Mouse (Mus musculus) bone marrow macrophage, adult 2 months (primary cell): ENCODE measurements around the gene Itpr1. TPM values are rescaled to one million over a fixed set of nuclear protein-coding genes. Genes with fewer than 3 reads are reported as not detected.

Experiments
- H3K27ac ChIP-seq: 2 replicates; pipeline ENCODE4 v1.5.1; 2012; ENCODE audit warnings: low read depth, low read length; ENCODE audit not compliant: insufficient read depth
- H3K4me1 ChIP-seq: 2 replicates; pipeline ENCODE4 v1.6.1; 2012; ENCODE audit warnings: low read length; ENCODE audit not compliant: control insufficient read depth, insufficient read depth
- H3K4me3 ChIP-seq: 2 replicates; pipeline ENCODE4 v1.5.1; 2012; ENCODE audit warnings: mild to moderate bottlenecking, low read length, moderate library complexity; ENCODE audit not compliant: insufficient read depth
- CTCF ChIP-seq: IDR thresholded peaks from 2 replicates; pipeline ENCODE4 v1.5.1; 2012; ENCODE audit warnings: low read depth, mild to moderate bottlenecking, low read length, moderate library complexity
- POLR2A ChIP-seq: IDR thresholded peaks from 2 replicates; pipeline ENCODE4 v1.6.1; 2012; ENCODE audit warnings: mild to moderate bottlenecking, low read depth, low read length, borderline replicate concordance
- polyA plus RNA-seq: library from polyadenylated mRNA; stranded (reverse); fragments of >200 nt; gene quantifications from 2 replicates; pipeline ENCODE4 v1.2.4, GENCODE M21; 2012; ENCODE audit not compliant: missing spikeins, insufficient read depth, insufficient read length

Gene Itpr1
- polyA plus RNA-seq, 1 experiment: 10.9 TPM

DNA sequence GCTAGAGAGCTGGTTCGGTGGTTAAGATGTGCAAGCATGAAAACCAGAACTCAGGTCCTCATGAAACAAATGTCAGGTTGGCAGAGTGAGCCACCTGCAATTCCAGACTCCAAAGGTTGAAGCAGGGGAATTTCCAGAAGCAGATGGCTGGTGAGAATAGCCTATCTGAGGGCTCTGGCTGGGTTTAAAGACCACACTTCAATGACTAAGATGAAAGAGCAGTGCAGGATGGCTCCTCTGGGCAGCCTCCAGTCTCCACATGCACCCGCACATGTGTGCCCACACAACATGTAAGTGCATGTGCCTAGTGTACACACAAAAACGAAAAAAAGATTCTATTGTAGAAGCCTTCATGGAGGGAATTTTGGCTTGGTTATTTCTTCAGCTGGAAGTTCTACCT is 375.5 kb downstream of the Itpr1 start:
- TF ChIP-seq CTCF (no peak), POLR2A (no peak)
- H3K4me1 ChIP-seq: no peaks in the 10 kb centered on the region
- no peak overlapping the region for H3K27ac ChIP-seq
- no peak overlapping the region for H3K4me3 ChIP-seq

DNA sequence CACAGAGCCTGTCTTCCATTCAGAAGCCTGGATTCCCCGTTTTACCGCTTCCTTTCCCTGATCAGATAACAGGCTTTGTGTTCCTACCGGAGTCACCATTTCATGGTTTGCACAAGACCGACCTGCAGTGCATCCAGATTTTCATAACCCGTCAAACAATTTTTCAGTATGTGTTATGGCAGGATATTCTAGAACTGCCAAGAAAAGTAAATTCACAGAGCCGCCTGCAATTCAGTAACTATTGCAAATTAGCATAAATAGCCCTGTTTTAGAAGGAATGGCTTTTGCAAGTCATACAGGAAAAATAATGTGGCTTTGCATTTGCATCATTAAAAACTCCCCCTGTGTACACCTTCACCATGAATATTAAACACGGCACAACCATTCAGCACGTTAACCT is 379.3 kb downstream of the Itpr1 start:
- TF ChIP-seq POLR2A (no peak), CTCF (no peak)
- no peak overlapping the region for H3K27ac ChIP-seq
- no peaks in the 10 kb centered on the region for H3K4me1 ChIP-seq
- H3K4me3 ChIP-seq: no peak overlapping the region

DNA sequence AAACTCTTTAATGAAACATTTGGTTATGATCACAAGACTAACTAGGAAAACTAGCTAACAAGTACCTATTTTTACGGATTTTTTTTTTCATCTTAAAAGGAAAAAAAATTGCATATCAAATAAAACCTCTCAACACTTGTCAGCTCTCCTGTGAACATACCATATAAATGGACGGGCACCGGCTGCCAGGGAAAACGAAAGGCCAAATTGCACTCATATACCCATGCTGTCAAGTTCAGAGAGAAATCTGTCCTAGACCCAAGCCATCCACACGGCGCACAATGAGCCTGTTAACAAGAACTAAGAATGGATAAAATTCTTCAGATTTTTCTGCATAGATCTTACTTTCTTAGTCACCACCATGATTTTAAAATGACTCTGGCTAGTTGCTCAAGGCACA is 379.7 kb downstream of the Itpr1 start:
- H3K27ac ChIP-seq: no peak overlapping the region
- no peak overlapping the region for H3K4me3 ChIP-seq
- TF ChIP-seq POLR2A (no peak), CTCF (no peak)
- no peaks in the 10 kb centered on the region for H3K4me1 ChIP-seq

DNA sequence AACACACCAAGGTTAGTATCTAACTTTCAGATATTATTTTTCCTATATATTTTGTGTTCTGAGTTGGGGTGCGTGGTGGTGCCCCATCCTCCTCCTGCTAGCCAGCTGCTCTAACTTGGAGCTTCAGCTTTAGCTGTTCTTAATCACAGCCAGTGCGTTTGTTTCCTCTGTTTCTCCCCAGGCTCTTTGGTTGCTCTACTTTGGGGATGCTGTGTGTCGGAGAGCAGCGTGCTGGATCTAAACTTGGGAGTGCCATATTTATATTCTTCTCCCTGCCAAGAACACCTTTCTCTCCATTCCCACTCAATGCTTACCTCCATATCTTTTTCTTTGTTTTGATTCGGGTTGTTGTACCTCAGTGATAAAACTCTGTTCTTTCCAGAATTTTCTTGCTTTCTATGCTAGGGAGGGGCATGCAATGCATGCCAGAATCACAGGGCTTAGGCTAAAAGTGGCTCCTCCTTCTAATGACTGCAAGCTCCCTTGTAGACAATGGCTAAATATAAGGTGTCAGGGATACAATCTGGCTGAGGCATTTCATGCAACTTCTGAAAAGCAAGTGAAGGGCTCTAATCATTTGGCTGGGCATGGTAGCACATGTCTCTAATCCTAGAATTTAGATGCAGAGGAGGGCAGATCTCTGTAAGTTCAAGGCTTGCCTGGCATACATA is 381.4 kb downstream of the Itpr1 start:
- H3K4me3 ChIP-seq: no peak overlapping the region
- TF ChIP-seq CTCF: no peak
- TF ChIP-seq POLR2A: no peak
- no peak overlapping the region for H3K27ac ChIP-seq
- H3K4me1 ChIP-seq: peaks cover 6% of the 10 kb centered on the region

DNA sequence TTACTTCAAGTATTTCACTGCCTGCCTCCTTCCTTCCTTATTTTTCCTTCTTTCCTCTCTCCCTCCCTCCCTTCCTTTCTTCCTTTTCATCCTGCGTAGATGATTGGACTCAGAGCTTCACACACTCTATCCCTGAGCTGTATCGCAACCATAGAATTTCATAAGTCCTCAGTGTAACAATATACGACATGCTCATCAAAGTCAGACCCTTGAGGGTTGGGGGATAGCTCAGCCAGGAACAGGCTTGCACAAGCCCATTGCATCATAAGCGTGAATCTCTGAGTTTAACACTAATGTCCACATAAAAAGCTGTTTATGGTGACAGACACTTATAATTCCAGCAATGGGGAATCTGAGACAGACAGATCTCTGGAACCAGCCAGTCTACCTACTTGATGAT is 385.8 kb downstream of the Itpr1 start:
- Histone ChIP-seq H3K4me3 (no peak overlapping the region), H3K27ac (no peak overlapping the region), H3K4me1 (peaks cover 10% of the 10 kb centered on the region)
- no peak for TF ChIP-seq CTCF
- TF ChIP-seq POLR2A: no peak

DNA sequence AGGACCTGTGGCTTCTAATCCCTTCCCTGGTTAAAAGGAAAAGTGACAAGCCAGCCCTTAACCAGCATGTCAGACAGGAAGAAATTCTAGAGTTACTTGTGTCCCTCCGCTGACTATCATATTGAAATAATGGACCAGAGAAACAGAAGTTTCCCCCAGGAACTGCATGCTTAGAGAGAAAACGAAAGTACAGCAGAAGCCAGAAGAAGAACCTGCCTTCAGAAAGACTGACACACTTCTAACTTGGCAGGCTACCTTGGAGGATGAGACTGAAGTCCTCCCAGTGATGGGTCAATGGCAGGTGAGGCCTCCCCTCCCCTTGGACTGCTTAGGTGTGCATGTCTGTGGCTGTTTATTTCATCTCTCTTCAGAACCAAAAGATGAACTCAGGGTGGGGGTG is 386.4 kb downstream of the Itpr1 start:
- Histone ChIP-seq H3K4me1 (peaks cover 10% of the 10 kb centered on the region), H3K27ac (no peak overlapping the region), H3K4me3 (no peak overlapping the region)
- TF ChIP-seq CTCF: no peak
- TF ChIP-seq POLR2A: no peak

Other genes with a start within 250 kb of the Itpr1 start
- 4.4 and 5.2 TPM in 2 replicates for gene Setmar, start 148.1 kb upstream of the Itpr1 start, polyA plus RNA-seq
- gene Sumf1, start 27.5 kb upstream of the Itpr1 start, polyA plus RNA-seq: 60.9 and 62.7 TPM in 2 replicates